Mouse (Mus musculus): Measurements from ENCODE around the gene Il19. TPM values are rescaled to one million over a fixed set of nuclear protein-coding genes. Genes with fewer than 3 reads are reported as not detected.

The Il19 gene
- not detected for total RNA-seq (2021)
- long read RNA-seq, experiment 1 = 0 reads
- long read RNA-seq, experiment 2 = 0 reads

- intact Hi-C loops (cut with DNase I) = no loop called here
- no peak for DNase-seq (ENCODE audit: low spot score in 2 of 2)
Measured at GRCm38 (mm10) chr1:130940065-130940687, at the start of gene Il19. TSS of gene Il19 (minus strand) at chr1:130940115.

DNA sequence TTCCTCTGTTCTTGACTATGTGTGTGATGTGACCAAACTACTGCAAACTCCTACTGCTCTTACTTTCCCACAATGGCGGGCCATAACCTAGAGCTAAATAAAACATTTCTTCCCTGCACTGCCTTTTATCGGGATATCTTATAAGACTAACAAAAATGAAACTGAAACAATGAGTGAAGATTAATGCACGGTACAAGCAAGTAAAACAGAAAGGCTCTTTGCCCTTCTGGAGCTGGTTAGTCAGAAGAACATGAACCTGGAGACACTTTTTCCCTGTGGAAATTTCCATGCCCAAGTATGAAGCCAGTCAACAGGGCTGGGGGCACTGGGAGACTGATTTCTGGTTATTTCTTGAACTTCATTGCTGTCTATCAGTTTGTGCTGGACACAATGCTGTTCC is 49.4 kb upstream of the Il19 start:
- intact Hi-C loops (cut with DNase I) = no loop called here

GRCm38 (mm10) chr1:130987418-130987817 is 47.5 kb upstream of the Il19 start:
- intact Hi-C loops (cut with DNase I) = no loop called here
- DNase-seq (ENCODE audit: low spot score in 2 of 2) = no peak

More for the DNA sequence above, 49.4 kb upstream of the Il19 start:
- DNase-seq (ENCODE audit: low spot score in 2 of 2) = no peak

- intact Hi-C loops (cut with DNase I) = no loop called here
- DNase-seq (ENCODE audit: low spot score in 2 of 2) = no peak
Measured at GRCm38 (mm10) chr1:130987001-130987400, 47.1 kb upstream of the Il19 start.

DNA sequence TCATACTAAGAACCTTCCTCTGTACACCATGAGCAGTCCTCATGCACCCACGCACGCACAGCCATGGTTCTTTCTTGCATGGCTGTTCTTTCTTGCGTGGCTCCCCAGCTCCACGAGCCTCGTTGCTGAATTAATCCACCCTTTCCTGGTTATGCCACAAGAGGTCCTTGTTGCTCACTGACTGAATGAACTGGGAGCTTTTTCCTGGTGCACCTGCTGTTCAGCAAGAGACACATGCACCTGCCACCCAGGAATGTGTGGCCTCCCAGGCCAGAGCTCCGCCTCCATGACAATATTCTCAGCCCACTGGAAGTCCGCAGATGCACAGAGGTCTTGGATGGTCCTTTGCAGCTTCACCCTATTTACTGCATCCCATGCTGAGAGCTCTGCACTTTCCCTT is 44.5 kb upstream of the Il19 start:
- DNase-seq (ENCODE audit: low spot score in 2 of 2) = no peak
- intact Hi-C loops (cut with DNase I) = loop anchor here (5.0 kb wide), 1 partner anchor 68 kb away; no protein-coding TSS in a partner anchor

DNA sequence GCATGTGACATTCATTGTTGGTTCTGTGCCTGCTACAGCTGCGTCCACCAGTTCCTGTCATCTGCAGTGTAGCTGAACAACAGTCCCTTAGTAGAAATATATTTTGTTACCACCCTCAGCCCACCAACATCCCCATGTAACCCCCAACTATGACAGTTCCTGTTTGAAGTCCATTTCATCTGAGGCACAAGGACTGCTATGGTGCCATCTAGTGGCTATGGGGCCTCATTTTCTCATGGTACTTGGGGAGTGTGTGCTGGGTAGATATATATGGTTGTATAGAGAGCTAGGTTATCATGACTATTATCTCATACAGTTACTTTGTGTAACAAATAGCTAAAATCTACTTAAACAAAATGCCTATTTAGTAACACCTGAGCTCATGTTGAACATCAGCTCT is 39.5 kb upstream of the Il19 start:
- intact Hi-C loops (cut with DNase I) = loop anchor here (2.0 kb wide), 1 partner anchor 103 kb away; no protein-coding TSS in a partner anchor

DNA sequence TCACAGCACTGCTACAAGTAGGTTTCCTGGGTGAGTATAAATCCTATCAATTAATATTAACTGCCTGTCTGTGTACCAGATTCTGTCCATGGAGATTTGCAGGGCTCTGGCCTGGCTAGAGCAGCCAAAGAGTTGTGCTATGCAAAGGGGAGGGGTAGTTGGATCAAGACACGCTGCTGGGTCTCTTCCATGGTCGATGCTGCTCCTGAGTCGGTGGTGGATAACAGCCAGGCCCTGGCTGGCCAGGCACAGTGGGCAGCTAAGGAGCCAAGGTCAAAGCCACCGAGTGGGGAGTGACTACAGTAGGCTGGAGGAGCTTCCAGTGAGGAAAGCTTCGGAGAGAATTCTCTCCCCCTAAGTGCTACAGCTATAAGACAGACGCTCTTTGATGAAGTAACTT is 24.0 kb upstream of the Il19 start:
- intact Hi-C loops (cut with DNase I) = no loop called here
- DNase-seq (ENCODE audit: low spot score in 2 of 2) = no peak

More for the DNA sequence above, 39.5 kb upstream of the Il19 start:
- DNase-seq (ENCODE audit: low spot score in 2 of 2) = peak; percentile 23 to 38

DNA sequence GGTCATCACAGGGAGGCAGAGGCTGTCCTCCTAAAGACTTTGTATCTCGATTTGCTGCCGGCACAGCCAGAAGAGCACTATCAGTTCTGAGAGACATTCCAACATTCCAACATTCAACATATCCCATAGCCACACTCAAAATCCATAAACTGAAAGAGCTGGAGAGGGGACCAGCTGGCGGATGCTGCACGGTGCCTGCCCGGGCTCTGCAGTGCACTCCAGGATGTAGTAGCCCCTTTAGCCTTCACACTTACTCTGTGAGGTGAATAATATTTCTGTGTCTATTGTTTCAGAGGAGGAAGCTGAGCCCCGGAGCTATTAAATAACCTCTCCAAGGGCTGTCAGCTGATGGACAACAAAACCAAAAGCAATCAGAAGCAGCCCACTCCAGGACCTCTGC is 7.0 kb upstream of the Il19 start:
- intact Hi-C loops (cut with DNase I) = no loop called here
- no peak for DNase-seq (ENCODE audit: low spot score in 2 of 2)

- DNase-seq (ENCODE audit: low spot score in 2 of 2) = no peak
- intact Hi-C loops (cut with DNase I) = loop anchor here (1.0 kb wide), 1 partner anchor 14 kb away; no protein-coding TSS in a partner anchor
Measured at GRCm38 (mm10) chr1:130941801-130942200, 1.9 kb upstream of the Il19 start.

DNA sequence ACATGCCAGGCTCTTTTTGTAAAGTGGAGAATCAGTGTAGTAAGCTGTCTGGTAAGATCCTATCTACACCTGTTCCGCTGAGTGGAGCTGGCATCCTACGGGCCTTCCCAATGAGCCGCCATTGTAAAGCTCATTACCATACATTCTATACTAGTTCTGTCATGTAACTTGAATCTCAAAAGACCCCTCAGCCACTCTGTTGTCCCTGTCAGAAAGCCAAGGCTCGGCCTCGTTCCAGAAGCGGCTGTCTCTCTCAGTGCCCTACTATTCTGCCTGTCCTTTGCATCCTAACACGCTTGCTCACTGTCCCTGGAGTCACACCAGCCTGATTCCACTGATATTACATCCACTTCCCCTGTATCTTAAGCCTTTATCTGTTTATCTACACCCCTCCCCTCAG is 1.7 kb downstream of the Il19 start:
- no peak for DNase-seq (ENCODE audit: low spot score in 2 of 2)
- intact Hi-C loops (cut with DNase I) = no loop called here

DNA sequence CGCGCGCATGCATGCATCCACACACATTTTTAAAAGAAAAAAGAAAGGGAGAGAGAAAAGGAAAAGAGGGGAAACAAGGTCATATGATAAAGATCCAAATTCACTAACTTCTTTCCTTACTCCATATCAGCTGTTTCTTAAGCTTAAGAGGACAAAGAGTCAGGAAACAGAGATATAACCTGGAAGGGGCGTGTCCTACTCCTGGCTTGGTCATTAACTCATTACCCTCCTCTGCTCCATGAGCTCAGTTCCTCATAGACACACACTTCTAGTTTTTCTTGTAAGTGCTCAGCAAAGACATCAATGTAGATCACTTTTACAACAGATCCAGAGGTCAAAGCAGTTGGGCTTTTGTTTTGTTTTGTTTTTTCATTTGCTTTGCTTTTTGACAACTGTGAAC is 2.7 kb downstream of the Il19 start:
- intact Hi-C loops (cut with DNase I) = no loop called here
- DNase-seq (ENCODE audit: low spot score in 2 of 2) = no peak

DNA sequence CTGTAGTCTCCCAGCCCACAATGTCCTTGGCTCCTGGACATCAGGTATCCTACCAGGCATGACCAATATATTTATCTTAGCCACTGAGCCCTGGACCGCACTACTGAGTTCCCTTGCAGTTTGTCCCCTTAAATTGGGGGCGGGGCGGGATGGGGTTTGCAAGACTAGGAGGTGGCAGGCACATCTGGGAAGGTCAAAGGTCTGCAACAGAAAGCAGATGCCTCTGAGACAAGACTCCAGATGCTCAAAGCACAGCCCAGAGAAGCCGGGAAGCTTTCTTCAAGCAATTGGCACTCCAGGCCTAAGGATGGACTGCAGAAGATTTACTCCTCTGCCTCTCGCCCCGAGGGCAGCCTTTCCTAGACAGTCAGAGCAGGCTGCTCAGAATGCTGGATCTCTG is 3.6 kb downstream of the Il19 start:
- intact Hi-C loops (cut with DNase I) = no loop called here
- DNase-seq (ENCODE audit: low spot score in 2 of 2) = no peak

DNA sequence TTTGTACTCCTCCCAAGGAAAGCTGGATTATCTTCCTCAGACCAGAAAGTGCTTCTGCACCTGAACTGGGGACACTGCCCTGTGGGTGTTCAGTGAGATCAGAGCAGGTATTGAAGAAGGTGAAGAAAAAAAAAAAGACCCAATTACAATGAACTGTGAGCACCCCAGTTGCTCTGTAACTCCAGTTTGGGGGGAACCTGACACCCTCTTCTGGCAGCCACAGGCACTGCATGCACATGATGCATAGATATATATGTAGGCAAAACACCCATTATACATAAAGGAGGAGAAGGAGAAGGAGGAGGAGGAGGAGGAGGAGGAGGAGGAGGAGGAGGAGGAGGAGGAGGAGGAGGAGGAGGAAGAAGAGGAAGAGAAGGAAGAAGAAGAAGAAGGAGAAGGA is 13.4 kb downstream of the Il19 start:
- intact Hi-C loops (cut with DNase I) = no loop called here
- DNase-seq (ENCODE audit: low spot score in 2 of 2) = no peak

DNA sequence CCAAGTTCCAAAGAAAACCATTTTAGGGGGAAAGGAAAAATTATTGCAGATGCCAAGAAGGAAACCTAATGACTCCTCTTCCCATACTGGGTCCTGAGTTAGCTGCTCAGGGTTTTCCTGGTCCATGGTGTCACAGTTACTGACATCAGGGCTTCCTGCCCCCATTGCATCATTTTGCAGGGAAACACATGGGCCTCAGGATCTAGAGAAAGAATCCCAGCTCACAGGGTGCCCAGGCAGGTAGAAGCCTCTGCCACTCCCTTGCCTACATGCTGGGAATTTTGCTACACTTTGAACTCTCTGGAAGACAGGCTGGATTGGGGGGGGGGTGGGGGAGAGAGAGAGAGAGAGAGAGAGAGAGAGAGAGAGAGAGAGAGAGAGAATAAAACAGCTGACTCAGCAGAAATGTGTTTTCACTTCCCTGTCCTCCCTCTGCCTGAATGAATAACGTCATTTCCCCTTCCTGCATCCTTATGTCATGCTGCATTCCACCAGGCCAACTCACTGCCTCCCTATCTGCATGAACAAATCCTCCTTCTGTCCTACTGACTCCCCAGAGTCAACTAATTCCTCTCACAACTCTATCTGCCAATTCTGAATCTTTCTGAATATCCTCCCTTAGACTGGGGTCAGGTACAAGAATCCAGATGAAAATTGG is 21.5 kb downstream of the Il19 start:
- intact Hi-C loops (cut with DNase I) = no loop called here
- DNase-seq (ENCODE audit: low spot score in 2 of 2) = no peak

GRCm38 (mm10) chr1:130911401-130912010 is 28.4 kb downstream of the Il19 start, which contains the start of gene Il20:
TSS of gene Il20 (minus strand) at chr1:130911451.
- no peak for DNase-seq (ENCODE audit: low spot score in 2 of 2)
- intact Hi-C loops (cut with DNase I) = no loop called here

DNA sequence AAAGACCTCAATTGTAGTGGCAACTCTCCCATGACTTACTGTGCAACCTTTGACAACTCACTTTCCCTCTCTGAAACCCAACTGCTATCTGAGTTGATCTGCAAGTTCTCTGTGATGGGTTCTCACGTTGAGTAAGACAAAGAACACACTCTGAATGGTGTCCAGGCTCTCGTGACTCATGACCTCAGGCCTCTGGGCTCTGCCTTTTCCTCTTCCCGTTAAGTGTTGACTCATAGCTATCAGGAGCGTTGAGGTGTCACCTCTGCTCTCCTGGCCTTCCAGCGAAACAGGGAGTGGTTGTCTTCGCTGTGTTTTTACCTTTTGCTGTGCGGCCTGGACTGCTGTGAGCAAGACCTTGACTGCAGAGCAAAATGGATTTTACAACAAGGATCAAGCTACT is 37.4 kb downstream of the Il19 start:
- DNase-seq (ENCODE audit: low spot score in 2 of 2) = no peak
- intact Hi-C loops (cut with DNase I) = no loop called here

- intact Hi-C loops (cut with DNase I) = no loop called here
Measured at GRCm38 (mm10) chr1:130894468-130894867, 45.4 kb downstream of the Il19 start.

GRCm38 (mm10) chr1:130893329-130894040 is 46.4 kb downstream of the Il19 start:
- intact Hi-C loops (cut with DNase I) = no loop called here
- no peak for DNase-seq (ENCODE audit: low spot score in 2 of 2)

More at GRCm38 (mm10) chr1:130894468-130894867, 45.4 kb downstream of the Il19 start:
- DNase-seq (ENCODE audit: low spot score in 2 of 2) = no peak

DNA sequence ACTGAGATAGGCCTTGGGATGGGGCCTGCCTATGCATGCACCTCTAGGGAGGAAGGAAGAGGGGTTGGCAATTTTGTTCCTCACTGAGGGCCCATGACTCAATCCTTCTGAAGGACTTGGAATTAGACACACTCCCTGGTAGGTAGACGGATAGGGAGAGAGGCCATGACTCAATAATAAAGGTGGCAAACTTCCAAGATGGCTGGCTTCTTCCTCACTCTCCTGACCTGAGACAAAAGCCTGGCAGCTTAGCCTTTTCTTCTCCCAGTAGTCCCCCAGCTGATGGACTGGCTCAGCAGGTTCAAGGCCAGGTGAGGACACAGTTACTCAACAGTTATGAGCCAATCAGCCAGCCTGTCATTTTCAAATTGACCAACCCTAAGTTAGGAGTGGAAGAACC is 47.5 kb downstream of the Il19 start:
- no peak for DNase-seq (ENCODE audit: low spot score in 2 of 2)

DNA sequence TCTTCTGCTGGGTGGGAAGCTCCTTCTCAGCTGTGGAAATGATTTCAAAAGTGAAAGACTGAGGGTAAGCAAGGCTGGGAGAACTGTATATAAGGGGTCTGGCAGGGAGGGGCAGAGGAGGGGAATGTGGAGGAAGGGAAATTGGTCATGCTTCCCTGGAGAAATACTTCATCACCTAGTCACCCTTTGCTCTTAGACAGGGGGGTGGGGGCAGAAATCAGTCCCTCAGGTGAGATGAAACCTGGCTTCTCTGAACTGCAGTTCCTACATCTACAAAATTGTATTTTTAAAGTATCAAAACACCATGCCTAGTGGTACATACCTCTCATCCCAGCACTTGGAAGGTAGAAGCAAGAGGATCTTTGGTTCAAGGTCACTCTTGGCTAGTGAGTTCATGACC is 52.6 kb downstream of the Il19 start, which contains the start of gene Il24:
Il24 (minus strand) TSS at position 101 of the 400 bp plus-strand sequence.
- DNase-seq (ENCODE audit: low spot score in 2 of 2) = no peak
- intact Hi-C loops (cut with DNase I) = no loop called here

More for the DNA sequence above, 47.5 kb downstream of the Il19 start:
- intact Hi-C loops (cut with DNase I) = no loop called here

Data from left cerebral cortex, postnatal 14 days (tissue).